Mouse (Mus musculus) granulocyte monocyte progenitor cell, adult 5-6 weeks (primary cell): ENCODE measurements around the gene Actn4. TPM values are rescaled to one million over a fixed set of nuclear protein-coding genes. Genes with fewer than 3 reads are reported as not detected.

Experiments
- ATAC-seq: replicated peaks from 2 replicates; pipeline ENCODE4 v1.8.0; 2016; ENCODE audit warnings: mild to moderate bottlenecking, moderate TSS enrichment, inconsistent platforms; ENCODE audit not compliant: poor library complexity, severe bottlenecking
- total RNA-seq, 2 experiments: library from RNA; stranded (forward) in 1 of 2; stranded (reverse) in 1 of 2; fragments of 200-712, 200-1000 nt in 1 of 2; fragments of >200 nt in 1 of 2; fragmentation: Nextera tagmentation in 1 of 2; gene quantifications; 2 replicates each; pipeline ENCODE4 v1.2.3; 2014 to 2017

Gene Actn4
- total RNA-seq (2014; fragmentation: Nextera tagmentation) = 85.8 and 94.3 TPM in 2 replicates
- 40.2 and 47.1 TPM in 2 replicates for total RNA-seq (2017)

- ATAC-seq = peak; percentile 92
Measured at GRCm38 (mm10) chr7:28961927-28962670, at the start of gene Actn4. TSS of gene Actn4 (minus strand) at chr7:28962340.

- peak; percentile 64 for ATAC-seq
Measured at GRCm38 (mm10) chr7:29008714-29009113, 46.6 kb upstream of the Actn4 start.

GRCm38 (mm10) chr7:29008171-29008570 is 46.0 kb upstream of the Actn4 start:
- ATAC-seq = peak; percentile 45

- peak; percentile 66 for ATAC-seq
Measured at GRCm38 (mm10) chr7:29007224-29008101, 45.3 kb upstream of the Actn4 start.

DNA sequence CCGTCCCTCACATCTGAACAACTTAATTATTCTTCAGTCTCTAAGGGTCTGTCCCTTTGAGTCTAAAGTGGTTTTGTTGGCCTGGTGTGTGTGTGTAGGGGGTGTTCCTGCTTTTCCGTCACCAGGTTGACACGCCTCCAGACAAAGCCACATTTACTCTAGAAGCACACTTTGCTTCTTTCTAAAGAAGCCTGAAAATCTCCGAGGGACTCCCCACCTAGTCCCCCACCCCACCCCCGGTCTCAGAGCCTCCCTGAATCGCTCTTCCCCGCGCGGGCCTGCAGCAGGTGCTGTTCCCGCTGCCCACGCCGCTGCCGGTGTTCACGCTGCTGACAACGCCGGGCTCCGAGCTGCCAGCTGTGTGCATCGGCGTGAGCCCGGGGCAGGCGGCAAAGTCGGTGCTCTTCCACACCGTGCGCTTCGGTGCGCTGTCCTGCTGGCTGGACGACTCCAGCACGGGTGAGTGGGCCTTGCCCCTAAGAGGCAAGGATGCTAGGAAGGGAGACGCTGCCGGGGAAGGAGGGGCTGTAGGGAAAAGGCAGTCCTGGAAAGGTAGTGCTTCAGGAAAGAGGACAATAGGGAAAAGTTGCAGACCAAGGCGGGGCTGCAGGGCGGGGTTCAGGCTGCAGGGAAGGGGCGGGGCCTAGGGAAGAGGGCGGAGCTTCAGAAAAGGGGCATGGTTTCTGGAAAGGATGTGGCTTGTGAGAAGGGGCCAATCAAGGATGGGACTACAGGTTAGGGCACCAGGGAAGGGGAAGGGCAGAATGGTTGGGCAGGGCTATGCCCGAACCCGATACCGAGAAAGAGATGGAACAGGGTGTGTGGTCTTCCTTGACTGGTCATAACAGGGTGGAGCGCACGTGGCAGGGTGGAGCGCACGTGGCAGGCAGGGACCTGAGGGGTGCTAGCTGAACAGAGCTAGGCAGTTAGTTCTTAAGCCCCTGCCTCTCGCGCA is 38.8 kb upstream of the Actn4 start:
- ATAC-seq = peak; percentile 92

GRCm38 (mm10) chr7:28993402-28993801 is 31.3 kb upstream of the Actn4 start:
- ATAC-seq = no peak

- ATAC-seq = no peak
Measured at GRCm38 (mm10) chr7:28992997-28993396, 30.9 kb upstream of the Actn4 start.

DNA sequence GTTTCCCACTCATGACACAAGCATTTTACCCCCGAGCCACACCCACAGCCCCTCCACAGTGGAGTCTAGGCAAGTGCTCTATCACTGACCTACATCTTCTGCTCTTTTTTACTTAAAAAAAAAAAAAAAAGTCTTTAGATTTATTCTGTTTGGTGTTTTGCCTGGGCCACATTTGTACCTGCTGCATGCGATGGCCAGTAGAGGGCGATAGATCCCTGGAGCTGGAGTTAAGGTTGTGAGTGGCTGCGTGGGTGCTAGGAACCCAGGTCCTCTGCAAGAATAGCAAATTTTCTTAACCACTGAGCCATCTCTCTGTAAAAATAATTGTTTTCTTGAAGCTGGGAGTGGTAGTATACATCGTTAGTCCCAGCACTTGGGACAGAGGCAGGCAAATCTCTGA is 29.5 kb upstream of the Actn4 start:
- ATAC-seq = peak; percentile 40; the same call in 1 of the 2 replicates

- no peak for ATAC-seq
Measured at GRCm38 (mm10) chr7:28990766-28991273, 28.7 kb upstream of the Actn4 start.

GRCm38 (mm10) chr7:28985207-28985606 is 23.1 kb upstream of the Actn4 start:
- ATAC-seq = no peak

- no peak for ATAC-seq
Measured at GRCm38 (mm10) chr7:28984452-28984851, 22.3 kb upstream of the Actn4 start.

DNA sequence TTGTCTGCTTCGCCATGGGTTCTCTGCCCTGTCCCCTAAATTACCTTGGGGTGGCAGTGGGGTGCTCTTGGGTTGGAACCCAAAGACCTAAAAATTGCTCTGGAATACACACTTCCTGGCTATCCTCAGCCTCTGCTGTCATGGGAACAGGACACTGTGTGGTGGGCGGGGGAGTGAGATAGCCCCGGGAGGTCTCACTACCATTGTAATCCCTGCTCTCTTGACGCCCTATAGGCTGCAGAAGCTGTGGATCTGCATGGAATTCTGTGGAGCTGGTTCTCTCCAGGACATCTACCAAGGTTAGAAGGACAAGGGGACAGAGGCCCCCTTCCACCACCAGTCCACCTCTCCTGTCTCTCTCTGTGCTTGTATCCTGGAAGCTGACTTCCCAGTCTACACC is 21.7 kb upstream of the Actn4 start:
- ATAC-seq = no peak

GRCm38 (mm10) chr7:28983141-28983564 is 21.0 kb upstream of the Actn4 start:
- peak; percentile 28 for ATAC-seq

DNA sequence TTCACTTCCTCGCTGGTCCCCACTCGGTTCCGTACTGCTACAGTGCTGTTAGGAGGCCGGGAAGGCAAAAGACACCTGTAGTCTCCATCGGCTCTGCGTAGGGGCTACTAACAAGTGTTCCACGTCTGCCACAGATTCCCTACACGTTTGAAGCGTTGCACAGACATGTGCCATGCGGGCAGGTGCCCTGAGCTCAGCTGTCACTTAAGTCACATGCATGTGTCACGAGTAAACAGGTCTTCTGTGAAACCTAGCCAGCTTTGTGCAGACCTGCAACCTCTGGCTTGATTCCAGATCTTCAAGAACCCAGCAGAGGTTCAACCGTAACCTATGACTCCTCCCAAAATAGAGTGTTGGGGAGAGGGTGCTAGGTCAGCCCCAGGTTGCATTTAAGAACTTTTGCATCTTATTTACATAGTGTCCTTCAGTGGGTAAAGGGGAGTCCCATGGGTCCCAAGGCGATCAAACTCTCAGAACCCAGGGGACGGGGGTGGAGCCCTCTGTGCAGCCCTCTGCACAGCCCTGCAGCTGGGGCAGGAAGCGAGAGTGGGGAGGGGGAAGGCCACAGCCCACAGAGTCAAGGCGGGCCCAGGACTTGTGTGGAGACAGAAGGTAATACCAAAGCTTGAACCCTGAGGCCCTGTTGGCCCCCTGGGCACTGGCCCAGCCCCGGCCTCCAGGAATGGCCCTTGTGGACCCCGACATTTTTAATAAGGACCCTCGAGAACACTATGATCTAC is 20.3 kb upstream of the Actn4 start:
- peak; percentile 69 for ATAC-seq

DNA sequence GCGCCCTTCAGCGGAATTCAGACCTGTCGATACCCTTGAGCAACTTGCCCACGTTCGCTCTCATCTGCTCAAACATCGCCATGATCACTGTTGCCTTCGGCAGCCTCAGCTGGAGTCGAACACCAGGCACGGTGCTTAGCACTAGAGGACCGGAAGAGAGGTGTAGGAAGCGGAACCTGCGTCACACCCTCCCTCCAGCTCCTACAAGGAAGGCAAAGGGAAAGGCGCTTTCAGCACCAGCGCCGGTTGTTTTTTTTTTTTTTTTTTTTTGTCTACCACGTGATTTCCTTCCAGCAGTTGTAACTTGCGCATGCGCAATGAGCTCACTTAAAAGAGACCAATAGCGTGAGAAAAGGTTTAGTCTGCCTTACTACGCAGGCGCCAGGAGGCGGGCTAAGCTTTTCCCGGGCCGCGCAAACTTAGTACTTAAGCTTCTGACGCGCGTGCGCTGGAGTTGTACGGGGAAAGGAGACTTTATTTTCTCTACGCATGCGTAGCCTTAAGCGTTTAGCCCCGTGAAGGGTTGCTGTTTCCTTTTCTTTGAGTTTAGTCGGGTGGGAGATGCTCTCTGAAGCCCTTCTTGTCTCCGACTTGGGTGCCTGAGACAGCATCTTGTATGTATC is 19.6 kb upstream of the Actn4 start, which contains the start of the genes Eif3k and Map4k1:
Eif3k (minus strand) TSS at position 214 of the 623 bp plus-strand sequence.
Map4k1 (plus strand) TSS at position 400 of the 623 bp plus-strand sequence.
- ATAC-seq = peak; percentile 83

GRCm38 (mm10) chr7:28977556-28977955 is 15.4 kb upstream of the Actn4 start:
- no peak for ATAC-seq

GRCm38 (mm10) chr7:28973025-28973424 is 10.9 kb upstream of the Actn4 start:
- no peak for ATAC-seq

GRCm38 (mm10) chr7:28972542-28972985 is 10.4 kb upstream of the Actn4 start:
- ATAC-seq = peak; percentile 73
